Mouse (Mus musculus) stomach, embryonic 15.5 days (tissue): ENCODE data around the gene Fam192a. TPM values are rescaled to one million over a fixed set of nuclear protein-coding genes. Genes with fewer than 3 reads are reported as not detected.

Experiments
- ATAC-seq: fragments of 200-750 bp; cut with Nextera tagmentation; 2 replicates; pipeline ENCODE4 v1.8.0; 2017; ENCODE audit warnings: low read depth, moderate number of reproducible peaks, moderate TSS enrichment; ENCODE audit not compliant: insufficient read depth, low FRiP score
- H3K27ac ChIP-seq: fragments of 300-500 bp; sonication (generic); 2 replicates; pipeline ENCODE4 v1.5.1; 2015; ENCODE audit warnings: mild to moderate bottlenecking, inconsistent platforms
- H3K27me3 ChIP-seq: fragments of 300-500 bp; sonication (generic); replicated peaks from 2 replicates; pipeline ENCODE4 v1.6.1; 2015; ENCODE audit warnings: inconsistent platforms
- H3K36me3 ChIP-seq: fragments of 300-500 bp; sonication (generic); 2 replicates; pipeline ENCODE4 v1.6.1; 2015; ENCODE audit warnings: inconsistent platforms
- H3K4me1 ChIP-seq: fragments of 300-500 bp; sonication (generic); 2 replicates; pipeline ENCODE4 v1.6.1; 2015; ENCODE audit warnings: inconsistent platforms
- H3K4me2 ChIP-seq: fragments of 300-500 bp; sonication (generic); 2 replicates; pipeline ENCODE4 v1.6.1; 2015; ENCODE audit warnings: mild to moderate bottlenecking, inconsistent platforms
- H3K4me3 ChIP-seq: fragments of 300-500 bp; sonication (generic); replicated peaks from 2 replicates; pipeline ENCODE4 v1.5.1; 2015; ENCODE audit warnings: inconsistent platforms
- H3K9ac ChIP-seq: fragments of 300-500 bp; sonication (generic); 2 replicates; pipeline ENCODE4 v1.6.1; 2015; ENCODE audit warnings: inconsistent platforms
- H3K9me3 ChIP-seq: fragments of 300-500 bp; sonication (generic); 2 replicates; pipeline ENCODE4 v1.6.1; 2016; ENCODE audit warnings: inconsistent platforms
- WGBS: fragments of 180-500 bp; shearing (Covaris S2); methylation state at CpG from one replicate; pipeline ENCODE4 v1.1.7; 2015; 5-methylcytosine and 5-hydroxymethylcytosine counted together
- polyA plus RNA-seq: library from polyadenylated mRNA; unstranded; fragments of >200 nt; fragmentation: Nextera tagmentation; extraction: Ambion mirVana; gene quantifications from 2 replicates; pipeline ENCODE4 v1.2.1, GENCODE M21; 2015

Fam192a gene
- polyA plus RNA-seq, 1 experiment from 2014 or later = 61.6 TPM

GRCm38 (mm10) chr8:94567159-94567849, 34.5 kb downstream of the Fam192a start:
- H3K9ac ChIP-seq = no peak overlapping the region
- ATAC-seq = no peak
- no peaks in the 10 kb centered on the region for H3K27me3 ChIP-seq
- no peak overlapping the region for H3K4me3 ChIP-seq
- H3K4me1 ChIP-seq = no peaks in the 10 kb centered on the region
- 73% methylated on average over 8 of the region's 8 CpGs for WGBS
- no peaks in the 10 kb centered on the region for H3K9me3 ChIP-seq
- H3K27ac ChIP-seq = no peak overlapping the region
- no peaks in the 10 kb centered on the region for H3K36me3 ChIP-seq
- no peak overlapping the region for H3K4me2 ChIP-seq

GRCm38 (mm10) chr8:94566446-94567158, 35.2 kb downstream of the Fam192a start:
- H3K27ac ChIP-seq = no peak overlapping the region
- 55% methylated on average over 15 of the region's 15 CpGs for WGBS
- no peak for ATAC-seq

DNA sequence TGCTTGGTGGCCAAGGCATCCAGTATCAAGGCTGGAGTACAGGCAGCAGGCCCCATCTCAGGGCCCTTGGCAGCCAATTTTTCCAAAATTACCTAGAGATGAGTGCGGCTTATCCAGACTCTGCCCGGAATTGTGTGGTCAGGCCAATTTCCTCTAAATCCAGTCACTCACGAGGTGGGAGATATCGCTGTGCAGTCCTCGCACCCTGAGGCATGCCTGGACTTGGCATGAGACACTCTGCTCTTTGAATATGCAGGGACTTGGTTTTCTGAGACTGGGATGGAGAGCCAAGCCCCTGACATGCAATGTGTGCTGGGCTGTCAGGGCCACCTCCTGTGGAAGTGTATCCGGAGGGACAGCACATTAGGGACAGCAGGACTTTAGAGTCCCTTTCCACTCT, 35.8 kb downstream of the Fam192a start:
- H3K9ac ChIP-seq = no peak overlapping the region
- no peak for ATAC-seq
- no peak overlapping the region for H3K27ac ChIP-seq
- no peaks in the 10 kb centered on the region for H3K36me3 ChIP-seq
- H3K4me2 ChIP-seq = no peak overlapping the region
- no peaks in the 10 kb centered on the region for H3K4me1 ChIP-seq
- no peaks in the 10 kb centered on the region for H3K27me3 ChIP-seq
- H3K9me3 ChIP-seq = no peaks in the 10 kb centered on the region
- WGBS = 70% methylated on average over 6 of the region's 6 CpGs
- no peak overlapping the region for H3K4me3 ChIP-seq

More at GRCm38 (mm10) chr8:94566446-94567158, 35.2 kb downstream of the Fam192a start:
- Histone ChIP-seq H3K4me1 (no peaks in the 10 kb centered on the region), H3K27me3 (no peaks in the 10 kb centered on the region), H3K36me3 (no peaks in the 10 kb centered on the region), H3K4me2 (no peak overlapping the region), H3K9me3 (no peaks in the 10 kb centered on the region), H3K4me3 (no peak overlapping the region), H3K9ac (no peak overlapping the region)

GRCm38 (mm10) chr8:94564421-94564820, 37.4 kb downstream of the Fam192a start:
- H3K4me2 ChIP-seq = no peak overlapping the region
- H3K4me3 ChIP-seq = no peak overlapping the region
- no peak for ATAC-seq
- H3K27me3 ChIP-seq = no peaks in the 10 kb centered on the region
- no peaks in the 10 kb centered on the region for H3K36me3 ChIP-seq
- H3K9ac ChIP-seq = no peak overlapping the region
- no peak overlapping the region for H3K27ac ChIP-seq
- no peaks in the 10 kb centered on the region for H3K9me3 ChIP-seq
- H3K4me1 ChIP-seq = no peaks in the 10 kb centered on the region

DNA sequence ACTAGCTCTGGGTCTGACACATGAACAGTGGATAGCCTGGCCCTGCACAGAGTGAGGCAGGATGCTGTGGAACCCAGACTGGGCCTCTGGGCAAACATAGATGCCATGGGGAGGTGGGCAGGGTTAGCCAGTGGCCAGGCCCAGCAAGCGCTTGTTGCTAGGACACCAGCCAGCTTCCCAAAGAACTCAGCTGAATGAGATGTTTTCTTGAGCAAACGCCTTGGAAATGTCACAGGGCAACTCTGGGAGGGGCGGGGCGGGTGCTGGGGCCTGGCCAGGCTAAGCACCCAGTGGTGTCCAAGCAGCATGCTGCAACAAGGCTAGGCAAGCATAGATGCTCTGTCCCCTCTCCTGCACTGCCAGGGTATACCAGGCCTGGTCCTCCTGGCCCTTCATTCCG, 40.5 kb downstream of the Fam192a start:
- no peak for ATAC-seq
- Histone ChIP-seq H3K9me3 (no peaks in the 10 kb centered on the region), H3K4me1 (no peaks in the 10 kb centered on the region), H3K27me3 (no peaks in the 10 kb centered on the region), H3K36me3 (no peaks in the 10 kb centered on the region), H3K9ac (no peak overlapping the region), H3K4me2 (no peak overlapping the region), H3K27ac (no peak overlapping the region), H3K4me3 (no peak overlapping the region)
- 59% methylated on average over 5 of the region's 5 CpGs for WGBS

DNA sequence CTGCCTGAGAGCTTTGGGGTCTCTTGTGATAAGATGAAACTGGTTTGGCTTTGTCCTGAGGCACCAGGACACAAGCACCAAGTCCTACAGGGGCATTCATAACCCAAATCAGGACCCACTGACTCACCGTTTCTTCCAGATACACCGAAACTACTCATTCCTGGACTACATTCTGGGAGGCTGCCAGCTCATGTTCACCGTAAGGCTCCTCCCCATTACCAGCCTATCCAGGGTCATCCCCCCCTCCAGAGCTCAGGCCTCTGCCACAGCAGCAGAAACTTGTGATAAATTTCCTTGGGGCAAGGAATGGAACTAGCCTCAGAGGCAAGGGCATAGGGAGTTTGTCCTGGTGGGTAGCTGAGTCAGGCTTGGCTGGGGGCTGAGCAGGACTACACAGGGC, 44.5 kb downstream of the Fam192a start:
- no peaks in the 10 kb centered on the region for H3K36me3 ChIP-seq
- H3K4me3 ChIP-seq = no peak overlapping the region
- H3K4me1 ChIP-seq = no peaks in the 10 kb centered on the region
- no peak for ATAC-seq
- H3K9me3 ChIP-seq = no peaks in the 10 kb centered on the region
- no peaks in the 10 kb centered on the region for H3K27me3 ChIP-seq
- H3K9ac ChIP-seq = no peak overlapping the region
- no peak overlapping the region for H3K27ac ChIP-seq
- no peak overlapping the region for H3K4me2 ChIP-seq
- 61% methylated on average over 3 of the region's 3 CpGs for WGBS

GRCm38 (mm10) chr8:94552696-94553095, 49.1 kb downstream of the Fam192a start:
- no peak for ATAC-seq
- 83% methylated on average over 2 of the region's 2 CpGs for WGBS

DNA sequence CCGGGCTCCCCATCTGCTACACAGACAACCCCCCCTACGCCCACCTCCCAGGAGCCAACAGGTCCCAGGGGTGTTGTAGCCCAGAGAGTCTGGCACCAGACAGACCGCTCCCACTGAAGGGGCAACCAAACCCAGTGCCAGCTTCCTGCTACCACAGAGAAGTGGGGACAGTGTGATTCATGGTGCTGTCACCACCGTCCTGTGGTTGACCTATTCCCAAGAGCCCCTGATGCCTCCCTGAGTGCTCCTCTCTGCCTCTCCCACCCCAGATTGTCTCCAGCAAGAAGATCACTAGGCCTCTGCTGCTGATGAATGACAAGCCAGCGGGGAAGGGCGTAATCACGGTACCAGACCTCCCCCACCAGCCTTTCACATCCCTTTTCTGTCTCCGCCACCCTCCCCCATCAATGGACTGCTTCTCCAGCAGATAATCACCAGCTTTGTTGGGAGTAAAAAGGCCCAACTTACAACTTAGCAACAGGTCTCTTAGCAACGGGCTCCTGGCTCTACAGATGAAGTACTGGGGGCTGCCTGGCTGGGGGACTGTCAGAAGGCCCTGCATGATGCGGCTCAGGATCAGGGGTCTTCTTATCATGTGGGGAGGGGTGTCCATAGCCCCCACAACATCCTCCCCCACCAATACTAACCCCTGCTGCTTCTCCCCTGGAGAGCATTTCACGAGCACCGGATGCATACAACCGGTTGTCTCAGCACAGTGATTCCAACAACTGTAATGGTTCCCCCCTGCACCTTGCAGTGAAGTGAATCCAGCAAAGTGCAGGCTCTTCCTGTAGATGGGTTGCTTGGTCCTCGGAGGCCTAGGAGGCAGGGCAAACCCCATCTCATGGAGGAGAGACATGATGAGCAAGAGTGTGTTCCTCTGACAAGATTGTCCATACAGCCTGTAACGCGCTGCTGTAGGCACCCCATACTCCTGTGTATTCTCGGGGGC, 50.0 kb downstream of the Fam192a start:
- Histone ChIP-seq H3K9ac (no peak overlapping the region), H3K9me3 (no peaks in the 10 kb centered on the region), H3K36me3 (no peaks in the 10 kb centered on the region), H3K4me1 (no peaks in the 10 kb centered on the region), H3K27ac (no peak overlapping the region), H3K4me3 (no peak overlapping the region), H3K4me2 (no peak overlapping the region), H3K27me3 (no peaks in the 10 kb centered on the region)
- ATAC-seq = no peak
- WGBS = 57% methylated on average over 17 of the region's 17 CpGs

More at GRCm38 (mm10) chr8:94552696-94553095, 49.1 kb downstream of the Fam192a start:
- Histone ChIP-seq H3K4me1 (no peaks in the 10 kb centered on the region), H3K27ac (no peak overlapping the region), H3K4me3 (no peak overlapping the region), H3K4me2 (no peak overlapping the region), H3K36me3 (no peaks in the 10 kb centered on the region), H3K27me3 (no peaks in the 10 kb centered on the region), H3K9ac (no peak overlapping the region), H3K9me3 (no peaks in the 10 kb centered on the region)

DNA sequence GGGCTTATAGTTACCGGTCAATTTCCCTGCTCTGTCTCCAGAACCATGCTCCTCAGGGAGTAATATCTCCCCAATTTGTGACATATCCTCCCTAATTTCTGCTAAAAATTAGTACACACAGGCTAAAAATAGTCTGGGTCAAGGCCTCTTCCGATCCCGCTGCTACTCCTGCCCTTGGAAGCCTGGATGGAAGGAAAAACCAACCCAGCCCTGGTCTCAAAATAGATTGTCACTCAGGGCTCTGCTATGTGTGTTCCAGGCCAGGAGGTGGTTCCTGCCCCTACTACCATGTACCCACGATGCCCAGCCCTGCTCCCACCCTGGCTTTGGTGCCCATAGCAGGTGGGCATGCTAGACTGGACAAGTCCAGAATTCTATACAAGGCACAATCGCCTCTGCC, 51.8 kb downstream of the Fam192a start:
- Histone ChIP-seq H3K4me1 (no peaks in the 10 kb centered on the region), H3K9ac (no peak overlapping the region), H3K36me3 (no peaks in the 10 kb centered on the region), H3K4me3 (no peak overlapping the region), H3K27ac (no peak overlapping the region), H3K4me2 (no peak overlapping the region), H3K9me3 (no peaks in the 10 kb centered on the region), H3K27me3 (no peaks in the 10 kb centered on the region)
- 79% methylated on average over 5 of the region's 5 CpGs for WGBS
- ATAC-seq = no peak

DNA sequence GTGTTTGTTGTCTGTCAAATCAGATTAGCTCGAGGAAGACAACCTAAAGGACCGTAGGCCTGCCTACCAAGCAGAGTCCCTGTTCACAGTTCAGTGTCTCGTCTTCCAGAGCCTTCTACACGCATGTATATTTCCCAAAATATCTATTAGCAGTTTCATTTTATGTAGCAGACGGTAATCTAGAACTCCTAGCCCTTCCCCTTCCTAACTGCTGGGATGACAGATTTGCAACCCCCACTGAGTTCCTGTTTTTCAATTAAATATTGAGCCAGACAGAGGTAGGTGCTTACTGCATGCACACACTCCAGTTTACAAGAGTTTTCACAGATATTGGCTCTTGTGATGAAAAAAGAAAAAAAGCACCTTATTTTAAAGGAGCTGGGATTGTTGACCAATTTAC, 52.3 kb downstream of the Fam192a start:
- no peaks in the 10 kb centered on the region for H3K9me3 ChIP-seq
- H3K36me3 ChIP-seq = no peaks in the 10 kb centered on the region
- no peak for ATAC-seq
- no peak overlapping the region for H3K4me3 ChIP-seq
- H3K27ac ChIP-seq = no peak overlapping the region
- H3K9ac ChIP-seq = no peak overlapping the region
- H3K4me2 ChIP-seq = no peak overlapping the region
- 55% methylated on average over 5 of the region's 5 CpGs for WGBS
- no peaks in the 10 kb centered on the region for H3K4me1 ChIP-seq
- H3K27me3 ChIP-seq = no peaks in the 10 kb centered on the region

GRCm38 (mm10) chr8:94549041-94549440, 52.8 kb downstream of the Fam192a start:
- Histone ChIP-seq H3K4me2 (no peak overlapping the region), H3K4me3 (no peak overlapping the region), H3K9ac (no peak overlapping the region), H3K27me3 (no peaks in the 10 kb centered on the region), H3K4me1 (no peaks in the 10 kb centered on the region), H3K27ac (no peak overlapping the region), H3K36me3 (no peaks in the 10 kb centered on the region), H3K9me3 (no peaks in the 10 kb centered on the region)
- WGBS = 78% methylated on average over 5 of the region's 5 CpGs
- ATAC-seq = no peak

DNA sequence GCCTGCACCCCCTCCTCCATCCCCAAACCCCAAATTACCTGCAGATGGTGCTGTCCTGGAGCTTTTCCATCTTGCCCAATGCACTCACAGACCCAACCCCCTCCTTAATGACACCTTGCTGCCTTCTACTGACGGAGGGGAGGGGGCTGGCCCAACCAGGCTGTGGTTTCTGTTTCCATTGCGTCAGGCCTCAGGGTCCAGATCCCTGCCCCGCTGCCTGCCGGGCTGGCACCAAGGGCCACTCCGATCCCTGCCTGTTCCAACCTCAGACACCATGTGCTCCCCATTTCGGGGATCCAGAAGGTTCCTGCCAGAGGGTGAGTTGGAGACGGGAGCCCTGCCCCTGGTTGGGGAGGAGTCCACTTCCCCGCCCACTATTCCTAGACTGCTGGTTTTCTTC, 57.8 kb downstream of the Fam192a start:
- Histone ChIP-seq H3K27ac (no peak overlapping the region), H3K4me2 (no peak overlapping the region), H3K4me3 (no peak overlapping the region), H3K36me3 (no peaks in the 10 kb centered on the region), H3K4me1 (no peaks in the 10 kb centered on the region), H3K9ac (no peak overlapping the region), H3K27me3 (no peaks in the 10 kb centered on the region), H3K9me3 (no peaks in the 10 kb centered on the region)
- WGBS = 59% methylated on average over 8 of the region's 8 CpGs
- ATAC-seq = no peak
